Mouse (Mus musculus): ENCODE results near the gene Cntn4. TPM values are rescaled to one million over a fixed set of nuclear protein-coding genes. Genes with fewer than 3 reads are reported as not detected.

The Cntn4 gene
- polyA plus RNA-seq, 1 experiment: 13.2 TPM

DNA sequence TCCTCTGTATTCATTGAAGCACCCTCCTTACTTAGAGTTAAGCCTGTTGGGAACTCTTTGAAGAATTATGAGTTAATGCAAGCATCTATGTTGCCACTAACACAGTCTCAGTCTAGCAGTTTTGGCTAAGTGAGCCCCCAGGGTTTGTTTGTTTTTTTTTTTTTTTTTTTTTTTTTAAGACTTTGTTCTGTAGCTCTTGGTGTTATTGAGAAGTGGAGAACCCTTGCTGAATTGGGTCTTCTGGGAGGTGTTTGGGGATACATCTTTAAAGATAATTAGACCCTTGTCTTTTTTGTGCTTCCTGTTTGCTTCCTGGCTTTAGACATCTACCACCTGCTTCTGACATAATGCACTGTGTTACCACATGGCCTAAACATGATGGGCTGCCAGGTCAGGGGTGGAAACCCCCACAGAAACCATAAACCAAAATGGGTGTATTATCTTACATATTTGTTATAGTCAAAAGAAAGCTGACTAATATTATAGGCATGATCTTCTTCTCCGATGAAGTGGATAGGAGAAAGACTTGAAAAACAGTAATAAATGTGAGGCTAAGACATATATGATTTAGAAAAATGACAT, 1062.9 kb downstream of the Cntn4 start:
- Histone ChIP-seq H3K4me1 (ENCODE audit: control insufficient read depth, insufficient read depth, low read length) (no peaks in the 10 kb centered on the region), H3K27me3 (ENCODE audit: control insufficient read depth, insufficient read depth, low read length) (no peaks in the 10 kb centered on the region), H3K4me3 (replicated peaks; ENCODE audit: insufficient read depth, low read depth, low read length) (no peak overlapping the region), H3K27ac (ENCODE audit: insufficient read depth, low read length) (no peak overlapping the region)
- no peak for DNase-seq
- TF ChIP-seq CTCF (IDR thresholded peaks at IDR 0.05; ENCODE audit: borderline replicate concordance, insufficient read depth, low read depth, low read length) (no peak), POLR2A (IDR thresholded peaks at IDR 0.05; ENCODE audit: borderline replicate concordance, insufficient read depth, low read length) (no peak)
- WGBS: 100% methylated on average over 1 of the region's 1 CpGs

DNA sequence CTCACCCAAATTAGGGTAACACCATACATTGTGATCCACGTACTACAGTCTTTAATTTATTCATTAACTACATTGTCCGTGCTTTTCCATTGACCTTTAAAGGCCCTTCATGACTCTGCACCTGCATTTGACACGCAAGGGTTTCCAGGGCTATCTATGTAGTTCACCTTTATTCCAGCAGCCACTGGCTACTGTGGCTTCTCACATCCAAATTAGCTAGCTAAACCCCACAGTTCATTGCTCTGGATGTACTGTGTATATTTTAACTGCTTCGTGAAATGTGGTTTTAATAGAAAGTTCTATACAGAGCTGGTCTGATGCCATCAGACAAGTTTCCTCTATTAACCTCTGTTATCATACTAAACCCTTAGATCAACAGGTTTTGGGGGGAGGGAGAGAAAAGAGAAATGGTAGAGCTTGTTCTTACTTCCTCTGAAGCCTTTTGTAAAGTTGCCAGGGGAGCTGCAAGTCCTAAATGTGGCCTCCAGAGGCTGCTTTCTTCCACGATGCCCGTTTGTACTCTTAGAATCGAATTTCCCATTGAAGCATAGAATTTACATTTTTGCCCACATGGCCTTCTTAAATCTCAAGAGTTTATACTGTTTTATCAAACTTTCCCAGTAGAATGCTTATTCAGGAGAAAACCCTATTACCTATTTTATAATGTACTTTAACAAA, 1066.2 kb downstream of the Cntn4 start:
- TF ChIP-seq POLR2A (IDR thresholded peaks at IDR 0.05; ENCODE audit: borderline replicate concordance, insufficient read depth, low read length) (no peak), CTCF (IDR thresholded peaks at IDR 0.05; ENCODE audit: borderline replicate concordance, insufficient read depth, low read depth, low read length) (no peak)
- no peak for DNase-seq
- Histone ChIP-seq H3K4me3 (replicated peaks; ENCODE audit: insufficient read depth, low read depth, low read length) (no peak overlapping the region), H3K27me3 (ENCODE audit: control insufficient read depth, insufficient read depth, low read length) (no peaks in the 10 kb centered on the region), H3K4me1 (ENCODE audit: control insufficient read depth, insufficient read depth, low read length) (no peaks in the 10 kb centered on the region), H3K27ac (ENCODE audit: insufficient read depth, low read length) (no peak overlapping the region)
- WGBS: 69% methylated on average over 7 of the region's 7 CpGs

GRCm38 (mm10) chr6:106745673-106746394, 1068.4 kb downstream of the Cntn4 start:
- WGBS: 86% methylated on average over 7 of the region's 7 CpGs
- no peak for TF ChIP-seq POLR2A (IDR thresholded peaks at IDR 0.05; ENCODE audit: borderline replicate concordance, insufficient read depth, low read length)
- TF ChIP-seq CTCF (IDR thresholded peaks at IDR 0.05; ENCODE audit: borderline replicate concordance, insufficient read depth, low read depth, low read length): no peak
- Histone ChIP-seq H3K27me3 (ENCODE audit: control insufficient read depth, insufficient read depth, low read length) (no peaks in the 10 kb centered on the region), H3K4me3 (replicated peaks; ENCODE audit: insufficient read depth, low read depth, low read length) (no peak overlapping the region), H3K27ac (ENCODE audit: insufficient read depth, low read length) (no peak overlapping the region), H3K4me1 (ENCODE audit: control insufficient read depth, insufficient read depth, low read length) (no peaks in the 10 kb centered on the region)
- no peak for DNase-seq

- no peak overlapping the region for H3K4me3 ChIP-seq (replicated peaks; ENCODE audit: insufficient read depth, low read depth, low read length)
- no peak overlapping the region for H3K27ac ChIP-seq (ENCODE audit: insufficient read depth, low read length)
- DNase-seq: no peak
- no peaks in the 10 kb centered on the region for H3K4me1 ChIP-seq (ENCODE audit: control insufficient read depth, insufficient read depth, low read length)
- TF ChIP-seq CTCF (IDR thresholded peaks at IDR 0.05; ENCODE audit: borderline replicate concordance, insufficient read depth, low read depth, low read length) (no peak), POLR2A (IDR thresholded peaks at IDR 0.05; ENCODE audit: borderline replicate concordance, insufficient read depth, low read length) (no peak)
- 95% methylated on average over 5 of the region's 5 CpGs for WGBS
- H3K27me3 ChIP-seq (ENCODE audit: control insufficient read depth, insufficient read depth, low read length): no peaks in the 10 kb centered on the region
Observed at GRCm38 (mm10) chr6:106747251-106747650, 1069.8 kb downstream of the Cntn4 start.

DNA sequence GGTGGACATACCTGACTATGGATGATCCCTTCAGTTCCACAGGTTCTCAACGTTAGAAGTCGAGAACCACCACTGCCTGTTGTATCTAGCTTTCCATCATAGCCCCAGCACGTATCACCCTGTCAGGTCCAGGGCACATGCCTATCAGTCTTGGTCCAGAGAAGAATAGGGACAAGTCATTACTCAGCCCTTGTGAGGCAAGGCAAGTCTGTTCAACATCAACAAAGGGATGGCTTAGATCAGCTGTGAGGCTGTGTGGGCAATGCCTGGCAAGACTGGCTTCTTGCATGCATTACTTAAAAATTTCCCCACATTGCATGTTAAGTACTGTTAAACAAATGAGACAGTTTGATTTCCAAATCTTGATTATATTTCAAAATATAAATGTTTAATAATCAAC, 1070.3 kb downstream of the Cntn4 start:
- 93% methylated on average over 3 of the region's 3 CpGs for WGBS
- Histone ChIP-seq H3K27ac (ENCODE audit: insufficient read depth, low read length) (no peak overlapping the region), H3K27me3 (ENCODE audit: control insufficient read depth, insufficient read depth, low read length) (no peaks in the 10 kb centered on the region), H3K4me1 (ENCODE audit: control insufficient read depth, insufficient read depth, low read length) (no peaks in the 10 kb centered on the region), H3K4me3 (replicated peaks; ENCODE audit: insufficient read depth, low read depth, low read length) (no peak overlapping the region)
- DNase-seq: no peak
- no peak for TF ChIP-seq CTCF (IDR thresholded peaks at IDR 0.05; ENCODE audit: borderline replicate concordance, insufficient read depth, low read depth, low read length)
- no peak for TF ChIP-seq POLR2A (IDR thresholded peaks at IDR 0.05; ENCODE audit: borderline replicate concordance, insufficient read depth, low read length)

Data from cerebellum, adult 2 months (tissue).